Mouse (Mus musculus) kidney, postnatal 14 days (tissue): ENCODE data around the gene Fignl2.

Experiments
- DNase-seq: peaks from one replicate; pipeline ENCODE4 v3.0.0; 2022; ENCODE audit warnings: mixed read lengths

The Fignl2 gene

GRCm38 (mm10) chr15:101066920-101067696 lies 11.3 kb downstream of the Fignl2 start:
- peak; percentile 67 for DNase-seq

DNA sequence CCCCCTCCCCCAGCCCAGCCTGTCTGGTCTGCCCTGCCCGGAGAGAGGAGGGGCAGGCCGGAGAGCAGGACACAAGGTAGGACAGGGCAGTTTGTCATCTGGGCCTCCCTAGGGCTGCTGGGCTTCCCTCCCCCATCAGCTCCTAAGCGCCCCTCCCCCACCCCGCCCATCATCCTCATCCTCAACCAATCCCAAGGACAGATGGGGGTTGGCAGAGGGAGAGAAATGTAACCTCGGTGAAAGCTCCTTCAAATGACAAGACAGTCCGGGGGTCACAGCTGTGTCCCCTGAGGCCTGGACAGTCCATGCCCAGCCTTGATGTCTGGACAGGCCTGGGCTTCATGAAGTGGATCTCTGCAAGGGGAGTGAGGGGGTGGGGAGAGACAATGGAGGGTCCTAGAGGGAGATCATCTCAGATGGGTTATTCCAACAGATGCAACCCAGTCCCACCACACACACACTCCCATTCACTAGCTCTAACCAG lies 12.0 kb downstream of the Fignl2 start:
- DNase-seq, result no peak

DNA sequence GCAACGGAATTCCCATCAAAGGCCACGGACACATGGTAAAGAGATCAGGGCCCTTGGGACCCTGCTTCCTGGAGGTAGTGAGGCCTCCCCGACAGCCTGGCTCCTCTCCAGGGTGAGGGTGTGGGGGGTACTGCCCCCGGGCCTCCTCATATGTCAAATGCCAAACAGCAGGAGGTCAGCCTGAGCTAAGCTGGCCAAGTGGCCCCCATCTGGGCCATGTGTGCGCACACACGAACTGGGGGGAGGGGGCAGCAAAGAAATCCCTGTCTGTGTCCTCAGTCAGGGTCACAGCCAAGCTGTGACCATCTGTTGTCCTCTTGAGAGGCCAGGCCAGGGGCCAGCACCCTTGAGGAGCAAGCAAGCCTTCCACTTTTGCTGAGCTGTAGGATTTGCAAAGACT lies 13.3 kb downstream of the Fignl2 start:
- peak; percentile 57 for DNase-seq

GRCm38 (mm10) chr15:101060280-101060852 lies 18.0 kb downstream of the Fignl2 start:
- no peak for DNase-seq

- DNase-seq, result no peak
These were observed 18.6 kb downstream of the Fignl2 start for GRCm38 (mm10) chr15:101059570-101060279.

DNA sequence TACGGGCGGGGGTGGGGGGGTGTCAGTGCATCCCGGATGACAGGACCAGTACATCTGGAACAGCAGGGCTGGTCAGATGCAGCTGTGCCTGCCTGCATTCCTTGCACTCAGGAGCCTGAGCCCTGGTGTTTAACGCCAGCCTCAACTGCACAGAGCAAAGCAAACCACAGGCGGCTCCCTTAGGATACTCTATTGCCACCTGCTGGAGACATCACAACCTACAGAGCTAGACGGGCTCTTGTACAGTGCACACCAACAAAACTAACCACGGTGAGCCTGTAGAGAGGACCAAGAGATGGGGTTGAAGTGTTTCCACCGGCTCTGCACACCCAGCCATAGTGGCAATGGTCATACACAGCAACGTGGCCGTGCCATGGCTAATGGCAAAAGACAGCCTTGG lies 22.1 kb downstream of the Fignl2 start:
- peak; percentile 68 for DNase-seq

DNA sequence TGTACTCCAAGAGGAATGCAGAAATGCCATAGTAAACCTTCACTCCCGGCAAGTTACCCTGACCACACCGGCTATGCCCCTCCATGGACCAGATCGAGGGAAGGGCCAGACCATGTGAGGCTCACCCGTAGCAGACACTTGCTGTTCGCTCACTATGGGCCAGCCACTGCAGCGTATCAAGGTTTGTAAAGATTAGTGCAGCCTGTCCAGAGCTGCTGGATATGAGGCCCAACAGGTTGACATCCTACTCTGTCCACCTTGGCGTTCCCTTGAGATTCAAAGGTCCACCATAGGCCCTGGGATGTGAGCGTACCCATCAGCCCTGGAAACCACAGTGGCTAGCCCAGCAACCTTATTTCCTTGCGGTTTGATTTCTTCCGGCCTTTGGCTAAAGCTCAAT lies 23.8 kb downstream of the Fignl2 start:
- no peak for DNase-seq

GRCm38 (mm10) chr15:101053832-101054459 lies 24.4 kb downstream of the Fignl2 start:
- DNase-seq, result no peak

DNA sequence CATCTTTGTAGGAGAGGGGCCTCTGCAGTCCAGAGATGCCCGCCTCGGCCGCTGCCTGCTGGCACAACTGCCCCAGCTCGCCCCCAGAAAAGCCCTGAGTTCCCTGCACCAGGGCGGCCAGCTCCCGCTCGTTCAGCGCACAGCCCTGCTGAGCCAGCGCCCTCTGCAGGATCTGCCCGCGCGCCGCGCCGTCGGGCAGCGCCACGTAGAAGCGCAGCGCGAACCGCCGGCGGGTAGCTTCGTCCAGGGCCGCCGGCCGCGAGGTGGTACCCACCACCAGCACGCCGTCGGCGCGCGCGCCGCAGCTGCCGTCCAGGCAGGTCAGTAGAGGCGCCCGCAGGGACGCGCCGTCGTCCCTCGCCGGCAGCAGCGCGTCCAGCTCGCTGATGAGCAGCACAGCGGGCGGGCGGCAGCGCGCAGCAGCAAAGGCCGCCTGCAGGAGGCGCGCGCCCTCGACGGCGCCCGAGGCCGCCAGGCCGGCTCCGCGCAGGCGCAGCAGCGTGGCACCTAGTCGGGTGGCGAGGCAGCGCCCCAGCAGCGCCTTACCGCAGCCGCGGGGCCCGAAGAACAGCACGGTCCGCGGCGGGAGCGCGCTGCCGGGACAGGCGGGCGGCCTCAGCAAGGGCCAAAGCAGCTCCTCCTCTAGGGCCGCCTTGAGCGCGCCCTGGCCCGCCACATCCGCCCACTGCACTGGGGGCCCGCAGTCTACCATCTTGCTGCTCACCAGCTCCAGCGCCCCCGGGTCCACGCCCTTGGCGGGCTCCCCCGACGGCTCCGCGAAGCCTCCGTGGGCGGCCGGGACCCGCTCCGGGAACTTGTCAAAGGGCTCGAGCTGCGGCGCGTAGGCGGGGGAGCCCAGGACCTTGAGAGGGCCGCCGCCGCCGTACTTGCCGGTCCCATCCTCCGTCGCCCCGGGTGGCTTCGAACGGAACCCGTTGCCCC lies 25.5 kb downstream of the Fignl2 start:
- DNase-seq, result no peak

GRCm38 (mm10) chr15:101051869-101052268 lies 26.5 kb downstream of the Fignl2 start:
- DNase-seq, result no peak

GRCm38 (mm10) chr15:101048338-101048896 lies 29.9 kb downstream of the Fignl2 start:
- DNase-seq, result no peak

DNA sequence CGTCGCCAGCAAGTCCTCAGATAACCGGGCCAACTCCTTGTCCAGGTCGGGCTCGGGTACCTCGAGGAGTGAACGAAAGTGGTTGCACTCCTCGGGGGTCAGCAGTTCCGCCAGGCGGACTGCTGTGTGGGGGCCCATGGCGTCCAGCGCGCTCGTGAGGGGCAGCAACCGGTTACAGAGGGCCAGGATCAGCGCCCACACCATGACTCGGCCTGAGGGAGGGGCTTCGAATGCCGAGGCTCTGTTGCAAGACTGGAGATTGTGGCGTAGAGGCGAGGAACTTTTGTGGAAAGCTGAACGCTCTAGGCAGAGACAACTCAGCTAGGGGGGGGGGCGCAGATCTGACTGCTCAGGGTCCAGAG lies 31.2 kb downstream of the Fignl2 start, which contains the start of gene Gm47841:
TSS of gene Gm47841 (minus strand) at position 204 of the 362 bp plus-strand sequence.
- DNase-seq, result no peak

GRCm38 (mm10) chr15:101046527-101047193 lies 31.7 kb downstream of the Fignl2 start:
- DNase-seq, result peak; percentile 61

DNA sequence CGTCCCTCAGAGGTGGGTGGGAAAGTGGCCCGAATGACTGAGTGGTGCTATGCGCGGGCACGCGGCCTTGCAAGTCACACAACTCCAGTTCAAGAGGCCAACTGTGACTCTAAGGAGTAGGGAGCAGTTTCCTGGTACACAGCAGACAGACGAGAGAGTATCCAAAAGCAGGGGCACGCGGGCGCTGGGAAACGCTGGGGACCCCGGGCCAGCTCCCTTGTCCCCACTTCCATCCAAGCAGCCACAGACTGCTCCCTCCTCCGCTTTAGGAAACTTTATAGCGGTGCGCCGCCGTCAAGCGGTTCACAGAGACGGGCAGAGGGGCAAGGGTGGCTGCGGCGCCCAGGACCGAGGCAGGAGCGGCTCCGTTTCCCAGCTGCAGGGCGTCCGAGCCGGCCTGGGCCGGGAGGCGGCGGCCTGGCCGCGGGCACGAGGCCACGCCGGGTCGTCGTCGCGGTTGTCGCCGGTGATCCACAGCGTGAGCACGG lies 32.3 kb downstream of the Fignl2 start:
- DNase-seq, result no peak

DNA sequence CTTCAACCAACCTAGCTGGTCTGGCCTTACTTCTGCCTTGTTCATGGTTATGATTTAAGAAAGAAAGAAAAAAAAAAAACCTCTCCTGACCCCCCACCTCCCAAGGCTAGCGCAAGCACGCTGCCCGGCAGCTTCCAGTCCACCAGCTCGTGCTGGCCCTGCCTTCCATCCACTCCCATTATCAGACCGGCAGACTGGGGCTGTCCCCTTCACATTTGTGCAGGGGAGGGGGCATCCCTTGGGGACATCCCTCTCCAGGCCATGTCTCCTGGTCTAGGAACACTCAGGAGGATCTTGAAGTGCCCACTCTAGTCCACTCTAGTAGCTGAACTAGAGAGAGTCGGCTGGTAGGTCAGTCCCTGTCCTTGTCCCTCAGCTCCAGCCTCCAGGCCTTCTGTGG lies 33.8 kb downstream of the Fignl2 start:
- DNase-seq, result no peak

- peak; percentile 73 for DNase-seq
These were observed 35.8 kb downstream of the Fignl2 start for GRCm38 (mm10) chr15:101042613-101043012.

DNA sequence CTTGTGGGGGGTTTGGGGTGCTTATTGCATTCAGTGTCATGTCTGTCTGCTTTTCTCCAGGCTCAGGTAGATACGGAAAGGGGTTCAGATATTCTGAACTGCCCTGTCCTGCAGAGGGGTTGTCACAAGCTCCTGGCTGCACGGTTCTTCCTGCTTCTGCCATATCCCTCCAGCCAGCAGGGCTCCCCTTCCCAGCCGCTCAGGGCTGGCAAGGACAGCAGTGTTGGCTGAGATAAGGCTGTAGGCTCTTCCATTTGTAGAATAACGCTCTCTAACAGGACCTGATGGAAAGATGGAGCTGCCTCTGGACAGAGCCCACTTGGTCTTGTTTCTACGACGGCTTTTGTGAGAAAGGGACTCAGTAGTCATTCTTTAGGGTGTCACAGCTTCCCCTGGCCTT lies 36.4 kb downstream of the Fignl2 start:
- DNase-seq, result no peak

GRCm38 (mm10) chr15:101039651-101040050 lies 38.7 kb downstream of the Fignl2 start:
- DNase-seq, result peak; percentile 28

- DNase-seq, result no peak
These were observed 49.4 kb downstream of the Fignl2 start for GRCm38 (mm10) chr15:101028960-101029359.

- DNase-seq, result no peak
These were observed 67.0 kb downstream of the Fignl2 start for GRCm38 (mm10) chr15:101011352-101011751.
